Mouse (Mus musculus) small intestine, adult 2 months (tissue): Measurements from ENCODE around the gene Rnf5. TPM values are rescaled to one million over a fixed set of nuclear protein-coding genes. Genes with fewer than 3 reads are reported as not detected.

Source experiments
- H3K27ac ChIP-seq: fragments of 200-500 bp; 2 replicates; pipeline ENCODE4 v1.5.1; 2012; ENCODE audit warnings: low read depth, low read length, control low read depth, inconsistent platforms; ENCODE audit not compliant: insufficient read depth
- H3K27me3 ChIP-seq: fragments of 200-500 bp; 2 replicates; pipeline ENCODE4 v1.6.1; 2012; ENCODE audit warnings: mild to moderate bottlenecking, moderate library complexity, low read length, inconsistent platforms; ENCODE audit not compliant: control insufficient read depth, insufficient read depth
- H3K36me3 ChIP-seq: fragments of 200-500 bp; 2 replicates; pipeline ENCODE4 v1.6.1; 2012; ENCODE audit warnings: mild to moderate bottlenecking, low read length, control low read depth, inconsistent platforms; ENCODE audit not compliant: control insufficient read depth, insufficient read depth
- H3K4me1 ChIP-seq: fragments of 200-500 bp; 2 replicates; pipeline ENCODE4 v1.6.1; 2012; ENCODE audit warnings: low read length, inconsistent platforms, mixed read lengths; ENCODE audit not compliant: control insufficient read depth, insufficient read depth, insufficient read length
- H3K4me3 ChIP-seq: fragments of 200-500 bp; 2 replicates; pipeline ENCODE4 v1.5.1; 2012; ENCODE audit warnings: low read depth, mild to moderate bottlenecking, control low read depth, inconsistent platforms, low read length, moderate library complexity
- CTCF ChIP-seq: fragments of 200-500 bp; IDR thresholded peaks from 2 replicates; pipeline ENCODE4 v1.5.1; 2012; ENCODE audit warnings: low read depth, mild to moderate bottlenecking, control low read depth, inconsistent platforms, low read length, moderate library complexity, mixed read lengths; ENCODE audit not compliant: insufficient replicate concordance, insufficient read length; ENCODE audit errors: extremely low read depth
- POLR2A ChIP-seq: fragments of 200-500 bp; IDR thresholded peaks from 2 replicates; pipeline ENCODE4 v1.6.1; 2012; ENCODE audit warnings: low read depth, mild to moderate bottlenecking, control low read depth, inconsistent platforms, low read length, moderate library complexity
- WGBS: fragments of 180-500 bp; shearing (Covaris S2); methylation state at CpG from one replicate; pipeline ENCODE4 v1.1.7; 2018; 5-methylcytosine and 5-hydroxymethylcytosine counted together
- polyA plus RNA-seq: library from polyadenylated mRNA; depleted of rRNA; stranded (reverse); fragments of >200 nt; gene quantifications from 2 replicates; pipeline ENCODE4 v1.2.3, GENCODE M21; 2012

The Rnf5 gene
- polyA plus RNA-seq, 1 experiment: 147 TPM

DNA sequence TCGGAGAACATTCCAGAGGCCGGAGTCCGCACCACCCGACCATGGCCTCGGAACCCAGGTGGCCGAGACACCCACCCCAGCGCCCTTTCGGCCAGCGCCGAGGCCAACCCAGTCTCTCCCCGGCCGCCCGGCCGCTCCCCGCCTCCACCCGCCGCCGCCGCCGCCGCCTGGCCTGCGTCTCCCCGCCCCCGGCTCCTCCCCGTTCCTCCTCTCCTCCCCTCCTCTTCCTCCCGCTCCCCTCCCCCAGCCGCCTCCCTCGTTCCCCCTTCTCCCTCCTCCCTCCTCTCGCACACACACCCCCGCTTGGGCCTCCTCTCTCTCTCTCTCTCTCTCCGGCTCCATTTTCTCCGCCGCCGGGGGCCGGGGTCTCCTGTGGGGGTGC lies 11.5 kb downstream of the Rnf5 start:
- Histone ChIP-seq H3K4me3 (peak overlapping the region; percentile 96), H3K27me3 (no peaks in the 10 kb centered on the region), H3K4me1 (peaks cover 18% of the 10 kb centered on the region), H3K27ac (peak overlapping the region; percentile 48), H3K36me3 (peaks cover 20% of the 10 kb centered on the region)
- 2% methylated on average over 28 of the region's 35 CpGs for WGBS
- peak; percentile 77; the same call in 1 of the 2 replicates for TF ChIP-seq POLR2A
- TF ChIP-seq CTCF: no peak

DNA sequence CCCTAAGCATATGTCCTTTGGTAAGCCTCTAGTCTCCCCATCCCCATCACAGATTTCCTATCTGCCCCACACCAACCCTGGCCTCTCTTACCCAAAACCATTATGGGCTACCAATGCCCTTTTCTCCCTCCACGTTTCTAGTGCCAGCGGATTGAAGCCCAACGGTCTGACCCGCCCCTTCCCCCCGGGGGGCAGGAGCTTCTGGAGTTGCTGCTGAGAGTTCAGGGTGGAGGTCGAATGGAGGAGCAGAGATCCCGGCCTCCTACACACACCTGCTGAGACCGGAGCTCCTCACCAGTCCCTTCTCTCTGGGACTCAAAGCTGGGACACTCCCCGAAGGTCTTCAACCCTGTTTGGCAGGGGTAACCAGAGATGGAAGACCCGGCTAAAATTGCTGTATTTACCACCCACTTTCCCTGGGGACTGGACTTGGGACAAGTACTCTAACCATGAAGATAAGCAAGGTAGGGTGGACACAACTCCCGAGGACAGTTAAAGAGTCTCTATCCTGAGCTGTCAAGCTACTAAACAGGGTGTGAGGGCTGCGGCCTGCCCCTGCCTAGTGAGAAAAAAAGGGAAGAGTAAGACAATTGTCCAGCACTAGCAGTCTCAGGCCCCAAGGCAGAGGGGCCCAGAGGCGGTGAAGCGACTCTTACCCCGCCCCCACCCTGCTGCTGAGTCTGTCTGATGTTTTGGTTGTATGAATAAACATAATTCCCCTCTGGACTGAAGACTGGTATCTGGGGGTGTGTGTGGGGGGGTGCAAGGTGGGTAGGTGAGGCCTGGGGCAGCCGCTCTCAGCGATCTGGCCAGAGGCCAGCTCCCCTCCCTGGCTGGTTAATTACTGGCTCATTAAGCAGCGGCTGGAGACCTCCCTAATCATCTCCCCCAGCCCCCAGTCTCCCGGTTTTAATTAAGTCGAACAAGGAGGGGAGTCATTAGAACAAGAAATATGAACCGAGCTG lies 12.2 kb downstream of the Rnf5 start, which contains the start of gene Pbx2:
TSS of gene Pbx2 (plus strand) at position 238 of the 965 bp plus-strand sequence.
- Histone ChIP-seq H3K27me3 (no peaks in the 10 kb centered on the region), H3K4me1 (peaks cover 22% of the 10 kb centered on the region), H3K4me3 (peak within 1 kb of the TSS; percentile 96), H3K36me3 (peaks cover 20% of the 10 kb centered on the region), H3K27ac (peak within 1 kb of the TSS; percentile 80)
- TF ChIP-seq POLR2A (no peak; the same call in 1 of the 2 replicates), CTCF (no peak)
- 13% methylated on average over 21 of the region's 21 CpGs for WGBS

DNA sequence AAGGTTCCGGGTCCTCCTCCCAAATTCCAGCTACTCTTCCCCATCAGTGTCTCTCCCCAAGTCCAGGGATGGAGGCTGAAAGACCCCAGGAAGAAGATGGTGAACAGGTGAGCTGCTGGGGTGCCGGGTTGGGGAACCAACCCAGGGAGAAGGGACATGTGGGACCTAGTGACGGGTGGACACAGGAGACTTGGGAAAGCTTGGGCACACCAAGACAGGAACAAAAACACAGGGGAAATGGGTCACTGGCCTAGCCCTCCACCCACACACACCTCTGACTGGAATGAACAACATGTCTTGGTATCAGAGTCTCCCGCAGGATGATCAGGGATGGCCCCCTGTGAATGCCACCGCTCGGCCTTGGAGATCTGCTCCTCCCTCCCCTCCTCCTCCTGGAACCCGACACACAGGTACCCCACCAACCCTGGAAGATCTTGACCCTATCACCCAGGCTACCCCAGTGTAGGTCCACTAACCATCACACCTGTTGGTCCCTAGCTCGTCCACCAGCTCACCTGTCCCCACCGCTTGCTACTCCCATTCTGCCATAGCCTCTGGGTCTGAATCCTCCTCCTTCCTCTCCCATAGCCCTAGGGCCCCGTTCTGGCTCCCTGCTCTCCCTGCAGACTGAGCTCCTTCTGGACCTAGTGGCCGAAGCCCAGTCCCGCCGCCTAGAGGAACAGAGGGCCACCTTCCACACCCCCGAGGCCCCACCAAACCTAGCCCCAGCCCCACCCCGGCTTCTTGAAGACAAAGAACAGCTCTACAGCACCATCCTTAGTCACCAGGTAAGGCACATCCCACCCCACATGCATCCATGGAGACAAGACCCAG lies 13.1 kb downstream of the Rnf5 start:
- H3K27me3 ChIP-seq: no peaks in the 10 kb centered on the region
- peak overlapping the region; percentile 80 for H3K27ac ChIP-seq
- TF ChIP-seq CTCF: no peak
- peaks cover 22% of the 10 kb centered on the region for H3K4me1 ChIP-seq
- peaks cover 12% of the 10 kb centered on the region for H3K36me3 ChIP-seq
- H3K4me3 ChIP-seq: peak overlapping the region; percentile 62
- 73% methylated on average over 15 of the region's 15 CpGs for WGBS

DNA sequence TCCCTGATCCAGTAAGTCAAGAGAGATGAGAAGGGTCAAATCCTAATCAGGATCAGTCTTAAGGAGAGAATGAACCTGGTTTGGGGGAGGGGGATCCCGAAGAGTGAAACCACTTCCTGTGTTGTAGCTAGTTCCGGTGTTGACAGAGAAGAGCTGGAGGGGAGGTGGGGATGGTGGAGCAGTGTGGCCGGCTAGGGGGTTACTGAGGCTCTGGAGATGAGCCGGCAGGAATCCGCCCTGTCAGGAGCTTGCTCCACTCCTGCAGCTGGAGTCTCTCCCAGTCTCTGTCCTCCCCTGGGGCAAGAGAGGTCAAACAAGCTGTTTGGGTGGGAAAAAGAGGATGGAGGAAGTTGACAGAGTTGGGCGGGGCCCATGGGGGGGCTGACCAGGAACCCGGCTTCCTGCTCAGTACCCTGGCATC lies 13.8 kb downstream of the Rnf5 start, which contains the start of gene Gpsm3:
TSS of gene Gpsm3 (plus strand) at position 126 of the 421 bp plus-strand sequence.
- Histone ChIP-seq H3K4me3 (peak within 1 kb of the TSS; percentile 62), H3K4me1 (peaks cover 22% of the 10 kb centered on the region), H3K27ac (peak within 1 kb of the TSS; percentile 81), H3K27me3 (no peaks in the 10 kb centered on the region), H3K36me3 (peaks cover 7% of the 10 kb centered on the region)
- TF ChIP-seq POLR2A (peak; percentile 13; the same call in 1 of the 2 replicates), CTCF (no peak)
- WGBS: 29% methylated on average over 7 of the region's 7 CpGs

DNA sequence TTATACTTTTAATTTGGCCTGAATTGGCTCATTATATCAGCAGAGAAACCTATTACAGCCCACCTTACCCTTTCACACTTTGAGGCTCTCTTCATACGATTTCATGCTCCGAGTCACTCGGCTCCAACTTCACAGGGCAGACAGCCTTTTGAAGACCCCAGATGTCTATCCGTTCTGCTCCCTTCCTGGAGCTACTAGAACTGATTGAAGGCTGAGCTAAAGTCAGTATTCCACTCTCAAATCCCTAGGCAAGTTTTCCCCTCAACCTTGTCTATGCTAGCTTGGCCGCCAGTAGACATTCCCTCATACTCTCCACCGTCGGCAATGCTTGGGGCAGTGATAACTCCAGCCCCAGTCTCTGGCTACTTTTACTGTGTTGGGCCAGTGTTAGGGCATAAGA lies 14.3 kb downstream of the Rnf5 start:
- Histone ChIP-seq H3K27ac (peak overlapping the region; percentile 68), H3K4me3 (peak overlapping the region; percentile 62), H3K36me3 (0 out of 2 replicates have a peak, but pooled peaks cover 2% of the 10 kb centered on the region), H3K4me1 (peaks cover 22% of the 10 kb centered on the region), H3K27me3 (no peaks in the 10 kb centered on the region)
- TF ChIP-seq POLR2A (no peak), CTCF (no peak)
- 62% methylated on average over 7 of the region's 7 CpGs for WGBS

DNA sequence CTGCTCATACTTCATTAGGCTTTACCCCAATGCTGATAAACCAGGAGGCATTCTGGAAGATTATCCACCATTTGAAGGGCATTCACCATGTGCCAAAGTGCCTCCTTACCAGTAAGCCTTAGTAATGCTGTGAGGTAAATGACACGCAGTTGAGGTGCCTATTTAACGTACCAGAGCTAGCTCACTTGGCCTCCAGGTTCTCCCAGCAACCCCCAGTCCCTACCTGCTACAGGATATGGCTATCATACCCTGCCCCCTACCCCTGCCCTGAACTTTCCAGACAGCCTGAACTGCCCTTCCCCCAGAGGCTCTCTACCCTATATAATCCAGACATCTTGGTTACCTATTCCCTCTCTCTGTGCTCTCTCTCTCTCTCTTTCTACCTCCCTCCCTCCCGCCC lies 14.7 kb downstream of the Rnf5 start:
- Histone ChIP-seq H3K27ac (no peak overlapping the region), H3K27me3 (no peaks in the 10 kb centered on the region), H3K4me3 (no peak overlapping the region), H3K4me1 (peaks cover 18% of the 10 kb centered on the region), H3K36me3 (no peaks in the 10 kb centered on the region)
- no peak for TF ChIP-seq POLR2A
- 74% methylated on average over 3 of the region's 3 CpGs for WGBS
